Mouse (Mus musculus) ovary, adult 2 months (tissue): Measurements from ENCODE around the gene Leng1. TPM values are rescaled to one million over a fixed set of nuclear protein-coding genes. Genes with fewer than 3 reads are reported as not detected.

ENCODE experiments used
- polyA plus RNA-seq: library from polyadenylated mRNA; depleted of rRNA; stranded (reverse); fragments of >200 nt; gene quantifications from 2 replicates; pipeline ENCODE4 v1.2.3, GENCODE M21; 2012; rRNA removed

Leng1 gene
- 4.2 and 4.5 TPM in 2 replicates for polyA plus RNA-seq

GRCm38 (mm10) chr7:3665215-3666114, at the start of gene Leng1:
TSS of gene Leng1 (minus strand) at chr7:3665840.

GRCm38 (mm10) chr7:3703879-3704441, 38.3 kb upstream of the Leng1 start, which contains the start of gene Rps9:
TSS of gene Rps9 (plus strand) at chr7:3703993.

GRCm38 (mm10) chr7:3692987-3693808, 27.6 kb upstream of the Leng1 start, which contains the start of gene Mboat7:
TSS of gene Mboat7 (minus strand) at chr7:3693523.

GRCm38 (mm10) chr7:3692382-3692986, 26.8 kb upstream of the Leng1 start, which contains the start of gene Tsen34:
TSS of gene Tsen34 (plus strand) at chr7:3692863.

GRCm38 (mm10) chr7:3677342-3677741, 11.7 kb upstream of the Leng1 start, which contains the start of gene Tmc4:
TSS of gene Tmc4 (minus strand) at chr7:3677553.

GRCm38 (mm10) chr7:3644672-3645487, 20.8 kb downstream of the Leng1 start, which contains the start of gene Cnot3:
TSS of gene Cnot3 (plus strand) at chr7:3645268.

GRCm38 (mm10) chr7:3629543-3630477, 35.8 kb downstream of the Leng1 start, which contains the start of the genes Tfpt and Prpf31:
TSS of gene Tfpt (minus strand) at chr7:3629929.
TSS of gene Prpf31 (plus strand) at chr7:3629985.

GRCm38 (mm10) chr7:3617242-3617995, 48.2 kb downstream of the Leng1 start, which contains the start of gene Ndufa3:
TSS of gene Ndufa3 (plus strand) at chr7:3617373.

GRCm38 (mm10) chr7:3616057-3616388, 49.6 kb downstream of the Leng1 start, which contains the start of gene Oscar:
TSS of gene Oscar (minus strand) at chr7:3616157.

Other genes with a start within 250 kb of the Leng1 start
- gene Cacng6, start 241.6 kb downstream of the Leng1 start, polyA plus RNA-seq: 0.32 and 0.77 TPM in 2 replicates
- not detected in 2 replicates for gene Tarm1, start 163.2 kb downstream of the Leng1 start, polyA plus RNA-seq
- gene Oscar, start 49.7 kb downstream of the Leng1 start, polyA plus RNA-seq: 0.66 and 1.5 TPM in 2 replicates
- 174 and 275 TPM in 2 replicates for gene Ndufa3, start 48.5 kb downstream of the Leng1 start, polyA plus RNA-seq
- 7.0 and 8.9 TPM in 2 replicates for gene Tfpt, start 35.9 kb downstream of the Leng1 start, polyA plus RNA-seq
- gene Prpf31, start 35.9 kb downstream of the Leng1 start, polyA plus RNA-seq: 48.3 and 48.8 TPM in 2 replicates
- gene Cnot3, start 20.6 kb downstream of the Leng1 start, polyA plus RNA-seq: 70.9 and 95.3 TPM in 2 replicates
- 50.6 and 58.5 TPM in 2 replicates for gene Tmc4, start 11.7 kb upstream of the Leng1 start, polyA plus RNA-seq
- 210 and 216 TPM in 2 replicates for gene Tsen34, start 27.0 kb upstream of the Leng1 start, polyA plus RNA-seq
- gene Mboat7, start 27.7 kb upstream of the Leng1 start, polyA plus RNA-seq: 95.4 and 98.2 TPM in 2 replicates
- 2,155 and 3,536 TPM in 2 replicates for gene Rps9, start 38.2 kb upstream of the Leng1 start, polyA plus RNA-seq
- gene Pirb, start 54.6 kb upstream of the Leng1 start, polyA plus RNA-seq: 10.0 and 10.1 TPM in 2 replicates
- 0.15 and 0.29 TPM in 2 replicates for gene Gm15448, start 159.8 kb upstream of the Leng1 start, polyA plus RNA-seq
- gene Pira2, start 179.2 kb upstream of the Leng1 start, polyA plus RNA-seq: 0.48 and 0.53 TPM in 2 replicates
- gene Gm14548, start 232.3 kb upstream of the Leng1 start, polyA plus RNA-seq: 0.46 and 1.2 TPM in 2 replicates
- gene Lilra6, start 249.7 kb upstream of the Leng1 start, polyA plus RNA-seq: 0.70 and 0.89 TPM in 2 replicates